Mouse (Mus musculus): Measurements from ENCODE around the gene Hivep2. TPM values are rescaled to one million over a fixed set of nuclear protein-coding genes. Genes with fewer than 3 reads are reported as not detected.

The Hivep2 gene
- polyA plus RNA-seq, 1 experiment from 2014 or later, result 8.9 TPM

- no peaks in the 10 kb centered on the region for H3K27me3 ChIP-seq (ENCODE audit: control insufficient read depth, insufficient read depth, low read length)
- peak overlapping the region; percentile 53 for H3K4me3 ChIP-seq (ENCODE audit: low read depth, low read length)
- peak overlapping the region; percentile 86 for H3K9ac ChIP-seq (ENCODE audit: low read depth, low read length)
- WGBS, result 1% methylated on average over 34 of the region's 34 CpGs
- H3K4me1 ChIP-seq (replicated peaks; ENCODE audit: control insufficient read depth, insufficient read depth, low read length), result no peaks in the 10 kb centered on the region
- H3K4me2 ChIP-seq (replicated peaks; ENCODE audit: low read depth, low read length), result peak overlapping the region; percentile 87
- peak overlapping the region; percentile 82 for H3K27ac ChIP-seq (ENCODE audit: low read depth, low read length)
- no peaks in the 10 kb centered on the region for H3K9me3 ChIP-seq (ENCODE audit: control insufficient read depth, low read length)
- ATAC-seq (ENCODE audit: low FRiP score) (peak; percentile 89), DNase-seq (ENCODE audit: low spot score) (peak; percentile 75)
- no peaks in the 10 kb centered on the region for H3K36me3 ChIP-seq (ENCODE audit: control insufficient read depth, insufficient read depth, low read length)
Measured at GRCm38 (mm10) chr10:13982769-13983381, 17.0 kb downstream of the Hivep2 start.

- Histone ChIP-seq H3K4me3 (ENCODE audit: low read depth, low read length) (no peak overlapping the region), H3K27ac (ENCODE audit: low read depth, low read length) (no peak overlapping the region), H3K4me1 (replicated peaks; ENCODE audit: control insufficient read depth, insufficient read depth, low read length) (no peaks in the 10 kb centered on the region), H3K36me3 (ENCODE audit: control insufficient read depth, insufficient read depth, low read length) (no peaks in the 10 kb centered on the region), H3K27me3 (ENCODE audit: control insufficient read depth, insufficient read depth, low read length) (no peaks in the 10 kb centered on the region), H3K9me3 (ENCODE audit: control insufficient read depth, low read length) (no peaks in the 10 kb centered on the region), H3K4me2 (replicated peaks; ENCODE audit: low read depth, low read length) (no peak overlapping the region; the same call in 1 of the 2 replicates), H3K9ac (ENCODE audit: low read depth, low read length) (no peak overlapping the region)
- peak; percentile 28 for DNase-seq (ENCODE audit: low spot score)
- WGBS, result 53% methylated on average over 12 of the region's 12 CpGs
- peak; percentile 26; the same call in 1 of the 2 replicates for ATAC-seq (ENCODE audit: low FRiP score)
Measured at GRCm38 (mm10) chr10:13983631-13984030, 17.8 kb downstream of the Hivep2 start.

- Histone ChIP-seq H3K4me3 (ENCODE audit: low read depth, low read length) (no peak overlapping the region), H3K27me3 (ENCODE audit: control insufficient read depth, insufficient read depth, low read length) (no peaks in the 10 kb centered on the region), H3K9ac (ENCODE audit: low read depth, low read length) (no peak overlapping the region), H3K4me2 (replicated peaks; ENCODE audit: low read depth, low read length) (no peak overlapping the region), H3K9me3 (ENCODE audit: control insufficient read depth, low read length) (no peaks in the 10 kb centered on the region), H3K4me1 (replicated peaks; ENCODE audit: control insufficient read depth, insufficient read depth, low read length) (no peaks in the 10 kb centered on the region), H3K27ac (ENCODE audit: low read depth, low read length) (no peak overlapping the region), H3K36me3 (ENCODE audit: control insufficient read depth, insufficient read depth, low read length) (no peaks in the 10 kb centered on the region)
- ATAC-seq (ENCODE audit: low FRiP score) (no peak), DNase-seq (ENCODE audit: low spot score) (no peak)
Measured at GRCm38 (mm10) chr10:13984233-13984632, 18.4 kb downstream of the Hivep2 start.

GRCm38 (mm10) chr10:13986539-13986938 lies 20.7 kb downstream of the Hivep2 start:
- Histone ChIP-seq H3K4me2 (replicated peaks; ENCODE audit: low read depth, low read length) (no peak overlapping the region), H3K9ac (ENCODE audit: low read depth, low read length) (no peak overlapping the region), H3K4me3 (ENCODE audit: low read depth, low read length) (no peak overlapping the region), H3K36me3 (ENCODE audit: control insufficient read depth, insufficient read depth, low read length) (no peaks in the 10 kb centered on the region), H3K4me1 (replicated peaks; ENCODE audit: control insufficient read depth, insufficient read depth, low read length) (no peaks in the 10 kb centered on the region), H3K27ac (ENCODE audit: low read depth, low read length) (no peak overlapping the region), H3K27me3 (ENCODE audit: control insufficient read depth, insufficient read depth, low read length) (no peaks in the 10 kb centered on the region), H3K9me3 (ENCODE audit: control insufficient read depth, low read length) (no peaks in the 10 kb centered on the region)
- ATAC-seq (ENCODE audit: low FRiP score) (no peak), DNase-seq (ENCODE audit: low spot score) (no peak)
- 95% methylated on average over 2 of the region's 2 CpGs for WGBS

- Histone ChIP-seq H3K27ac (ENCODE audit: low read depth, low read length) (no peak overlapping the region), H3K27me3 (ENCODE audit: control insufficient read depth, insufficient read depth, low read length) (no peaks in the 10 kb centered on the region), H3K4me2 (replicated peaks; ENCODE audit: low read depth, low read length) (no peak overlapping the region), H3K9me3 (ENCODE audit: control insufficient read depth, low read length) (no peaks in the 10 kb centered on the region), H3K36me3 (ENCODE audit: control insufficient read depth, insufficient read depth, low read length) (no peaks in the 10 kb centered on the region), H3K4me3 (ENCODE audit: low read depth, low read length) (no peak overlapping the region), H3K4me1 (replicated peaks; ENCODE audit: control insufficient read depth, insufficient read depth, low read length) (no peaks in the 10 kb centered on the region), H3K9ac (ENCODE audit: low read depth, low read length) (no peak overlapping the region)
- WGBS, result 86% methylated on average over 3 of the region's 3 CpGs
- ATAC-seq (ENCODE audit: low FRiP score), result no peak
- DNase-seq (ENCODE audit: low spot score), result no peak
Measured at GRCm38 (mm10) chr10:13987336-13987735, 21.5 kb downstream of the Hivep2 start.

- no peak for ATAC-seq (ENCODE audit: low FRiP score)
- H3K27ac ChIP-seq (ENCODE audit: low read depth, low read length), result no peak overlapping the region
- no peak overlapping the region for H3K9ac ChIP-seq (ENCODE audit: low read depth, low read length)
- 61% methylated on average over 9 of the region's 9 CpGs for WGBS
- H3K36me3 ChIP-seq (ENCODE audit: control insufficient read depth, insufficient read depth, low read length), result no peaks in the 10 kb centered on the region
- H3K4me2 ChIP-seq (replicated peaks; ENCODE audit: low read depth, low read length), result no peak overlapping the region
- no peaks in the 10 kb centered on the region for H3K27me3 ChIP-seq (ENCODE audit: control insufficient read depth, insufficient read depth, low read length)
- H3K9me3 ChIP-seq (ENCODE audit: control insufficient read depth, low read length), result no peaks in the 10 kb centered on the region
- H3K4me1 ChIP-seq (replicated peaks; ENCODE audit: control insufficient read depth, insufficient read depth, low read length), result no peaks in the 10 kb centered on the region
- H3K4me3 ChIP-seq (ENCODE audit: low read depth, low read length), result no peak overlapping the region
- DNase-seq (ENCODE audit: low spot score), result no peak
Measured at GRCm38 (mm10) chr10:13988280-13988679, 22.4 kb downstream of the Hivep2 start.

GRCm38 (mm10) chr10:13988757-13989156 lies 22.9 kb downstream of the Hivep2 start:
- no peaks in the 10 kb centered on the region for H3K9me3 ChIP-seq (ENCODE audit: control insufficient read depth, low read length)
- no peaks in the 10 kb centered on the region for H3K27me3 ChIP-seq (ENCODE audit: control insufficient read depth, insufficient read depth, low read length)
- no peaks in the 10 kb centered on the region for H3K36me3 ChIP-seq (ENCODE audit: control insufficient read depth, insufficient read depth, low read length)
- no peak overlapping the region for H3K4me3 ChIP-seq (ENCODE audit: low read depth, low read length)
- DNase-seq (ENCODE audit: low spot score) (no peak), ATAC-seq (ENCODE audit: low FRiP score) (no peak)
- no peak overlapping the region for H3K27ac ChIP-seq (ENCODE audit: low read depth, low read length)
- H3K4me2 ChIP-seq (replicated peaks; ENCODE audit: low read depth, low read length), result no peak overlapping the region
- H3K4me1 ChIP-seq (replicated peaks; ENCODE audit: control insufficient read depth, insufficient read depth, low read length), result no peaks in the 10 kb centered on the region
- 86% methylated on average over 4 of the region's 4 CpGs for WGBS
- H3K9ac ChIP-seq (ENCODE audit: low read depth, low read length), result no peak overlapping the region

GRCm38 (mm10) chr10:13990842-13991241 lies 25.0 kb downstream of the Hivep2 start:
- DNase-seq (ENCODE audit: low spot score), result no peak
- no peak overlapping the region for H3K4me3 ChIP-seq (ENCODE audit: low read depth, low read length)
- no peaks in the 10 kb centered on the region for H3K36me3 ChIP-seq (ENCODE audit: control insufficient read depth, insufficient read depth, low read length)
- no peaks in the 10 kb centered on the region for H3K4me1 ChIP-seq (replicated peaks; ENCODE audit: control insufficient read depth, insufficient read depth, low read length)
- H3K4me2 ChIP-seq (replicated peaks; ENCODE audit: low read depth, low read length), result no peak overlapping the region
- H3K27me3 ChIP-seq (ENCODE audit: control insufficient read depth, insufficient read depth, low read length), result no peaks in the 10 kb centered on the region
- no peak overlapping the region for H3K27ac ChIP-seq (ENCODE audit: low read depth, low read length)
- no peaks in the 10 kb centered on the region for H3K9me3 ChIP-seq (ENCODE audit: control insufficient read depth, low read length)
- no peak for ATAC-seq (ENCODE audit: low FRiP score)
- WGBS, result 90% methylated on average over 2 of the region's 2 CpGs
- H3K9ac ChIP-seq (ENCODE audit: low read depth, low read length), result no peak overlapping the region

- 84% methylated on average over 6 of the region's 6 CpGs for WGBS
- Histone ChIP-seq H3K36me3 (ENCODE audit: control insufficient read depth, insufficient read depth, low read length) (no peaks in the 10 kb centered on the region), H3K4me2 (replicated peaks; ENCODE audit: low read depth, low read length) (no peak overlapping the region), H3K4me1 (replicated peaks; ENCODE audit: control insufficient read depth, insufficient read depth, low read length) (no peaks in the 10 kb centered on the region), H3K4me3 (ENCODE audit: low read depth, low read length) (no peak overlapping the region), H3K27me3 (ENCODE audit: control insufficient read depth, insufficient read depth, low read length) (no peaks in the 10 kb centered on the region), H3K9me3 (ENCODE audit: control insufficient read depth, low read length) (no peaks in the 10 kb centered on the region), H3K9ac (ENCODE audit: low read depth, low read length) (no peak overlapping the region), H3K27ac (ENCODE audit: low read depth, low read length) (no peak overlapping the region)
- DNase-seq (ENCODE audit: low spot score) (no peak), ATAC-seq (ENCODE audit: low FRiP score) (no peak)
Measured at GRCm38 (mm10) chr10:13993411-13993810, 27.5 kb downstream of the Hivep2 start.

All from hindbrain, embryonic 11.5 days (tissue).